Mouse (Mus musculus) heart, embryonic 14.5 days (tissue): ENCODE measurements around the gene Ncoa3. TPM values are rescaled to one million over a fixed set of nuclear protein-coding genes. Genes with fewer than 3 reads are reported as not detected.

ENCODE experiments used
- ATAC-seq: fragments of 200-750 bp; cut with Nextera tagmentation; 2 replicates; pipeline ENCODE4 v1.8.0; 2017; ENCODE audit warnings: low read depth, moderate TSS enrichment; ENCODE audit not compliant: insufficient number of reproducible peaks, insufficient read depth, low FRiP score
- H3K27ac ChIP-seq, 2 experiments: fragments of 200-500 bp in 1 of 2; fragments of 300-500 bp in 1 of 2; sonication (generic) in 1 of 2; replicated peaks in 1 of 2; 2 replicates each; pipeline ENCODE4 v1.5.1; 2012 to 2014; ENCODE audit warnings: low read depth in 2 of 2, low read length in 2 of 2, control low read depth in 1 of 2, mild to moderate bottlenecking in 1 of 2, mixed read lengths in 1 of 2; ENCODE audit not compliant: control insufficient read depth in 1 of 2, insufficient read depth in 1 of 2
- H3K27me3 ChIP-seq: fragments of 300-500 bp; sonication (generic); 2 replicates; pipeline ENCODE4 v1.6.1; 2014; ENCODE audit warnings: mild to moderate bottlenecking, low read length, control low read depth; ENCODE audit not compliant: control insufficient read depth, insufficient read depth
- H3K36me3 ChIP-seq: fragments of 300-500 bp; sonication (generic); 2 replicates; pipeline ENCODE4 v1.6.1; 2014; ENCODE audit warnings: mild to moderate bottlenecking, control low read depth, low read length, mixed read lengths; ENCODE audit not compliant: control insufficient read depth, insufficient read depth
- H3K4me1 ChIP-seq, 2 experiments: fragments of 200-500 bp in 1 of 2; fragments of 300-500 bp in 1 of 2; sonication (generic) in 1 of 2; 2 replicates each; pipeline ENCODE4 v1.6.1; 2012 to 2014; ENCODE audit warnings: low read length in 2 of 2, control low read depth in 1 of 2, mixed read lengths in 1 of 2; ENCODE audit not compliant: control insufficient read depth in 2 of 2, insufficient read depth in 2 of 2
- H3K4me2 ChIP-seq: fragments of 300-500 bp; sonication (generic); 2 replicates; pipeline ENCODE4 v1.6.1; 2014; ENCODE audit warnings: mild to moderate bottlenecking, low read length
- H3K4me3 ChIP-seq, 2 experiments: fragments of 200-500 bp in 1 of 2; fragments of 300-500 bp in 1 of 2; sonication (generic) in 1 of 2; 2 replicates each; pipeline ENCODE4 v1.5.1; 2012 to 2014; ENCODE audit warnings: low read length in 2 of 2, mild to moderate bottlenecking in 2 of 2, control low read depth in 1 of 2, low read depth in 1 of 2, moderate library complexity in 1 of 2; ENCODE audit not compliant: control insufficient read depth in 1 of 2, insufficient read depth in 1 of 2
- H3K9ac ChIP-seq: fragments of 300-500 bp; sonication (generic); 2 replicates; pipeline ENCODE4 v1.6.1; 2014; ENCODE audit warnings: mild to moderate bottlenecking, low read length
- H3K9me3 ChIP-seq: fragments of 300-500 bp; sonication (generic); 2 replicates; pipeline ENCODE4 v1.6.1; 2016; ENCODE audit warnings: low read length, control low read depth; ENCODE audit not compliant: control insufficient read depth
- WGBS: fragments of 180-500 bp; shearing (Covaris S2); extraction: QIAGEN DNeasy Blood & Tissue Kit; methylation state at CpG from one replicate; pipeline ENCODE4 v1.1.7; 2014; 5-methylcytosine and 5-hydroxymethylcytosine counted together
- polyA plus RNA-seq: library from polyadenylated mRNA; unstranded; fragments of >200 nt; fragmentation: Nextera tagmentation; extraction: Ambion mirVana; gene quantifications from 2 replicates; pipeline ENCODE4 v1.2.1, GENCODE M21; 2014

Gene Ncoa3
- polyA plus RNA-seq, 1 experiment from 2014 or later, result 12.5 TPM

- Histone ChIP-seq H3K27ac (no peak overlapping the region), H3K9me3 (no peaks in the 10 kb centered on the region), H3K4me2 (no peak overlapping the region), H3K27me3 (no peaks in the 10 kb centered on the region), H3K4me1 (peaks cover 13 to 17% of the 10 kb centered on the region in 2 experiments), H3K4me3 (no peak overlapping the region), H3K36me3 (no peaks in the 10 kb centered on the region), H3K9ac (no peak overlapping the region)
- ATAC-seq, result no peak
- 85% methylated on average over 1 of the region's 1 CpGs for WGBS
Measured at GRCm38 (mm10) chr2:165984318-165984717, 8.1 kb upstream of the Ncoa3 start.

- Histone ChIP-seq H3K4me1 (peaks cover 13 to 17% of the 10 kb centered on the region in 2 experiments), H3K36me3 (no peaks in the 10 kb centered on the region), H3K27me3 (no peaks in the 10 kb centered on the region), H3K27ac (no peak overlapping the region), H3K4me3 (no peak overlapping the region), H3K9ac (no peak overlapping the region), H3K4me2 (no peak overlapping the region), H3K9me3 (no peaks in the 10 kb centered on the region)
- WGBS, result 83% methylated on average over 6 of the region's 6 CpGs
- no peak for ATAC-seq
Measured at GRCm38 (mm10) chr2:165984891-165985290, 7.5 kb upstream of the Ncoa3 start.

GRCm38 (mm10) chr2:165985581-165985980 lies 6.9 kb upstream of the Ncoa3 start:
- H3K4me1 ChIP-seq, result peaks cover 13 to 17% of the 10 kb centered on the region in 2 experiments
- 78% methylated on average over 11 of the region's 11 CpGs for WGBS
- H3K9me3 ChIP-seq, result no peaks in the 10 kb centered on the region
- H3K27me3 ChIP-seq, result no peaks in the 10 kb centered on the region
- no peak overlapping the region for H3K27ac ChIP-seq
- no peak overlapping the region for H3K4me3 ChIP-seq
- no peak overlapping the region for H3K4me2 ChIP-seq
- no peak overlapping the region for H3K9ac ChIP-seq
- no peak for ATAC-seq
- H3K36me3 ChIP-seq, result no peaks in the 10 kb centered on the region

- H3K27ac ChIP-seq, result peak overlapping the region; percentile 81 to 86
- 0 out of 2 replicates have a peak, but pooled peaks have one; percentile 38 for ATAC-seq
Measured at GRCm38 (mm10) chr2:165986921-165987453, 5.4 kb upstream of the Ncoa3 start.

GRCm38 (mm10) chr2:165993173-165993900 lies 901 bp downstream of the Ncoa3 start:
- Histone ChIP-seq H3K27me3 (no peaks in the 10 kb centered on the region), H3K9ac (peak overlapping the region; percentile 97), H3K4me1 (peaks cover 5 to 12% of the 10 kb centered on the region in 2 experiments; a peak in 3 of 4 replicates), H3K9me3 (no peaks in the 10 kb centered on the region), H3K27ac (peak overlapping the region in 1 of 2 experiments; percentile 81; a peak in 2 of 4 replicates), H3K4me3 (peak overlapping the region; percentile 73 to 89), H3K36me3 (0 out of 2 replicates have a peak, but pooled peaks cover 7% of the 10 kb centered on the region), H3K4me2 (peak overlapping the region; percentile 87)
- ATAC-seq, result no peak; the same call in none of the 2 replicates
- WGBS, result 4% methylated on average over 34 of the region's 35 CpGs

More at GRCm38 (mm10) chr2:165986921-165987453, 5.4 kb upstream of the Ncoa3 start:
- peak overlapping the region; percentile 39 to 45 for H3K4me3 ChIP-seq
- H3K4me1 ChIP-seq, result peaks cover 7 to 12% of the 10 kb centered on the region in 2 experiments; a peak in 3 of 4 replicates
- WGBS, result 2% methylated on average over 23 of the region's 23 CpGs
- H3K9me3 ChIP-seq, result no peaks in the 10 kb centered on the region
- H3K27me3 ChIP-seq, result no peaks in the 10 kb centered on the region
- peak overlapping the region; percentile 63 for H3K9ac ChIP-seq
- no peaks in the 10 kb centered on the region for H3K36me3 ChIP-seq
- H3K4me2 ChIP-seq, result peak overlapping the region; percentile 64

- ATAC-seq, result no peak
- Histone ChIP-seq H3K4me2 (no peak overlapping the region), H3K36me3 (0 out of 2 replicates have a peak, but pooled peaks cover 7% of the 10 kb centered on the region), H3K4me3 (no peak overlapping the region), H3K27ac (no peak overlapping the region), H3K27me3 (no peaks in the 10 kb centered on the region), H3K9me3 (no peaks in the 10 kb centered on the region), H3K4me1 (peaks cover 9 to 22% of the 10 kb centered on the region in 2 experiments), H3K9ac (no peak overlapping the region)
- WGBS, result 95% methylated on average over 4 of the region's 4 CpGs
Measured at GRCm38 (mm10) chr2:165994341-165994740, 1.9 kb downstream of the Ncoa3 start.

- Histone ChIP-seq H3K9ac (no peak overlapping the region), H3K27me3 (no peaks in the 10 kb centered on the region), H3K27ac (no peak overlapping the region), H3K4me3 (no peak overlapping the region), H3K9me3 (no peaks in the 10 kb centered on the region), H3K36me3 (0 out of 2 replicates have a peak, but pooled peaks cover 7% of the 10 kb centered on the region), H3K4me2 (no peak overlapping the region), H3K4me1 (peaks cover 9 to 35% of the 10 kb centered on the region in 2 experiments)
- 90% methylated on average over 8 of the region's 8 CpGs for WGBS
- no peak for ATAC-seq
Measured at GRCm38 (mm10) chr2:165995711-165996110, 3.3 kb downstream of the Ncoa3 start.
